In the genomic region with DNA sequence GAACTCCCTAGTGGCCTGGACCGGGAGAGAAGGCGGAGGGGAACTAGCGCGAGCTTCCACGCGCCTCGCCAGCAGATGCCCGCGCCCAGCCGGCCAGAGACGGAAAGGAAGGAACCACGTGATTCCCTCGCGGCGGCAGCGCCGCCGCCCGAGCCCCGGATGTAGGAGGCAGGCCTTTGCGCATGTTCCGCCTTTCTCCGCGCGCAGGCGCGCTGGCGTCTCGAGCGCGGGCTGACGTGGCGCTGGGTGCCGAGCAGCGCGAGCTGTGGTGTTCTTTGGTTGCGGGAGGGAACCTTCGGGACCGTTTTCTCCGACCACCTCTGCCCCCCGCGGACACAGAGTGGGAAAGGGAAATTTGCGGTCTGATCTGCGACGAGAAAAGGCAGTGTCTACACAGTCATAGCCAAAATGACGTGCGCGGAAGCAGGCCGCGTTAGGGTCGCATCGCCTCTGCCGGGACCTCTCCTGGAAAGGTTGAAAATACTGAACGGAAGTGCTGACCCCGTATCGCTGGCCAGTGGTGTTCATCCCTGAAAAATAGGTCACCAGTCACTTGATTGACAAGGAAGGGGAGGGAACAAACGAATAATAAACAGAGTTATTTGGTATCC, we compare ENCODE assay signal across 8 mouse cellular contexts. TPM values are rescaled to one million over a fixed set of nuclear protein-coding genes. Genes with fewer than 3 reads are reported as not detected.
DNase-seq lines count a peak whose midpoint lies in the region; ATAC-seq and TF ChIP-seq lines count a peak whose summit lies in the region.

A gene (minus strand): TSS at position 108 of the 611 bp plus-strand sequence.

- no peaks in the 10 kb centered on the region for H3K9me3 ChIP-seq in heart, embryonic 10.5 days
- H3K9me3 ChIP-seq in kidney, embryonic 15.5 days (replicated peaks), result no peaks in the 10 kb centered on the region

- no peaks in the 10 kb centered on the region for H3K36me3 ChIP-seq in heart, embryonic 10.5 days
- H3K36me3 ChIP-seq in kidney, embryonic 15.5 days, result no peaks in the 10 kb centered on the region

- ATAC-seq in kidney, embryonic 15.5 days (replicated peaks; ENCODE audit: low FRiP score), result peak; percentile 96
- peak; percentile 77 for ATAC-seq in monocyte, adult 5-6 weeks (replicated peaks; ENCODE audit: insufficient number of reproducible peaks, low FRiP score, low TSS enrichment, poor library complexity, severe bottlenecking)

- H3K4me1 ChIP-seq in bone marrow macrophage, adult 2 months (ENCODE audit: control insufficient read depth, insufficient read depth, low read length), result peaks cover 18% of the 10 kb centered on the region
- H3K4me1 ChIP-seq in embryonic fibroblast, embryonic 13.5 days (ENCODE audit: control insufficient read depth, insufficient read depth, low read length), result peaks cover 3% of the 10 kb centered on the region
- peaks cover 8% of the 10 kb centered on the region for H3K4me1 ChIP-seq in heart, embryonic 10.5 days
- peaks cover 23% of the 10 kb centered on the region for H3K4me1 ChIP-seq in kidney, embryonic 15.5 days

- DNase-seq in A20 (ENCODE audit: low read depth, low spot score), result peak; percentile 97
- peak; percentile 96 for DNase-seq in heart, embryonic 10.5 days (ENCODE audit: low spot score)
- peak; percentile 96 for DNase-seq in liver
- peak; percentile 94 to 97 for DNase-seq in spleen, postnatal 4 days (ENCODE audit: low spot score in 2 of 2)

- TF ChIP-seq CTCF in bone marrow macrophage, adult 2 months (IDR thresholded peaks at IDR 0.05; ENCODE audit: low read depth, low read length), result no peak
- no peak for TF ChIP-seq CTCF in embryonic fibroblast, embryonic 13.5 days (IDR thresholded peaks at IDR 0.05; ENCODE audit: borderline replicate concordance, insufficient read depth, low read length)

- TF ChIP-seq POLR2A in bone marrow macrophage, adult 2 months (IDR thresholded peaks at IDR 0.05; ENCODE audit: borderline replicate concordance, low read depth, low read length), result no peak; the same call in 1 of the 2 replicates
- peak; percentile 92 for TF ChIP-seq POLR2A in embryonic fibroblast, embryonic 13.5 days (IDR thresholded peaks at IDR 0.05; ENCODE audit: low read depth, low read length)

- no peaks in the 10 kb centered on the region for H3K27me3 ChIP-seq in heart, embryonic 10.5 days (ENCODE audit: insufficient read depth, poor library complexity, severe bottlenecking)
- H3K27me3 ChIP-seq in kidney, embryonic 15.5 days, result no peaks in the 10 kb centered on the region

- H3K9ac ChIP-seq in kidney, embryonic 15.5 days, result peak within 1 kb of the TSS; percentile 99

- WGBS in heart, embryonic 10.5 days, result under 1% methylated on average over 54 of the region's 57 CpGs
- under 1% methylated on average over 57 of the region's 57 CpGs for WGBS in kidney, embryonic 15.5 days

- peak within 1 kb of the TSS; percentile 87 for H3K4me3 ChIP-seq in bone marrow macrophage, adult 2 months (ENCODE audit: insufficient read depth, low read length)
- H3K4me3 ChIP-seq in embryonic fibroblast, embryonic 13.5 days (ENCODE audit: insufficient read depth, low read length), result peak within 1 kb of the TSS; percentile 74
- peak within 1 kb of the TSS; percentile 98 for H3K4me3 ChIP-seq in heart, embryonic 10.5 days
- H3K4me3 ChIP-seq in kidney, embryonic 15.5 days (replicated peaks), result peak within 1 kb of the TSS; percentile 64

- H3K4me2 ChIP-seq in kidney, embryonic 15.5 days, result peak within 1 kb of the TSS; percentile 67

- peak within 1 kb of the TSS; percentile 96 for H3K27ac ChIP-seq in bone marrow macrophage, adult 2 months (ENCODE audit: insufficient read depth, low read depth, low read length)
- peak within 1 kb of the TSS; percentile 98 for H3K27ac ChIP-seq in embryonic fibroblast, embryonic 13.5 days (ENCODE audit: insufficient read depth, low read length)
- peak within 1 kb of the TSS; percentile 100 for H3K27ac ChIP-seq in heart, embryonic 10.5 days
- H3K27ac ChIP-seq in kidney, embryonic 15.5 days, result peak within 1 kb of the TSS; percentile 99

RNA-seq across cellular contexts. Expression of the gene that starts here (rescaled TPM):
- 177 and 182 TPM in 2 replicates for polyA plus RNA-seq in bone marrow macrophage, adult 2 months (2012; ENCODE audit: insufficient read depth, insufficient read length, missing spikeins)
- 303 and 321 TPM in 2 replicates for polyA plus RNA-seq in embryonic fibroblast, embryonic 13.5 days (2011; ENCODE audit: insufficient read length, low read depth, missing spikeins)
- 135 and 153 TPM in 2 replicates for polyA plus RNA-seq in heart, embryonic 10.5 days (2016; fragmentation: Nextera tagmentation; extraction: Ambion mirVana)
- polyA plus RNA-seq in kidney, embryonic 15.5 days (2015; fragmentation: Nextera tagmentation; extraction: Ambion mirVana), result 151 and 153 TPM in 2 replicates
- total RNA-seq in monocyte, adult 5-6 weeks (2017), result 331 to 382 TPM (median 343 TPM) in 3 replicates

Comparison
In these comparisons a context has a peak if more than half of its experiments do, and no peak if none do; other contexts are left out.
1. Peak in every context shown above with its lines: DNase-seq, ATAC-seq, H3K4me3 ChIP-seq and H3K27ac ChIP-seq.